Mouse (Mus musculus) C2C12 (cell line): ENCODE measurements around the gene Olfr126. TPM values are rescaled to one million over a fixed set of nuclear protein-coding genes. Genes with fewer than 3 reads are reported as not detected.

Experiments used
- H3K27me3 ChIP-seq: one replicate; pipeline ENCODE4 v1.6.1; 2011; ENCODE audit not compliant: control insufficient read depth, insufficient read depth, insufficient read length
- H3K36me3 ChIP-seq: one replicate; pipeline ENCODE4 v1.6.1; 2011; ENCODE audit not compliant: control insufficient read depth, insufficient read depth
- H3K4me3 ChIP-seq: one replicate; pipeline ENCODE4 v1.5.1; 2011; ENCODE audit warnings: mild to moderate bottlenecking, control low read depth; ENCODE audit not compliant: poor library complexity, insufficient read depth, severe bottlenecking
- H3K79me2 ChIP-seq: one replicate; pipeline ENCODE4 v1.6.1; 2011; ENCODE audit not compliant: control insufficient read depth, insufficient read depth
- H3K79me3 ChIP-seq: one replicate; pipeline ENCODE4 v1.6.1; 2011; ENCODE audit warnings: low read depth, control low read depth
- H3ac ChIP-seq: one replicate; pipeline ENCODE3; 2011; ENCODE audit warnings: low read depth; ENCODE audit not compliant: control insufficient read depth, insufficient read length
- CEBPB ChIP-seq: IDR thresholded peaks from one replicate; pipeline ENCODE4 v1.6.1; 2011; ENCODE audit warnings: low read depth, mild to moderate bottlenecking, control low read depth, moderate library complexity
- CTCF ChIP-seq: IDR thresholded peaks from one replicate; pipeline ENCODE4 v1.5.1; 2011; ENCODE audit not compliant: control insufficient read depth, insufficient read depth, insufficient read length
- FOSL1 ChIP-seq: IDR thresholded peaks from one replicate; pipeline ENCODE4 v1.8.0; 2011; ENCODE audit warnings: mild to moderate bottlenecking, low read length; ENCODE audit not compliant: poor library complexity, insufficient read depth, severe bottlenecking
- MAX ChIP-seq: IDR thresholded peaks from one replicate; pipeline ENCODE4 v1.6.1; 2011; ENCODE audit warnings: mild to moderate bottlenecking, control low read depth
- MYOD1 ChIP-seq: IDR thresholded peaks from one replicate; pipeline ENCODE4 v1.6.1; 2011; ENCODE audit warnings: low read depth; ENCODE audit not compliant: control insufficient read depth, insufficient read length
- MYOG ChIP-seq: IDR thresholded peaks from one replicate; pipeline ENCODE4 v1.6.1; 2011; ENCODE audit not compliant: control insufficient read depth, insufficient read length; ENCODE audit errors: extremely low read depth
- USF1 ChIP-seq: IDR thresholded peaks from one replicate; pipeline ENCODE4 v1.6.1; 2011; ENCODE audit warnings: low read depth, mild to moderate bottlenecking, control low read depth, moderate library complexity
- long read RNA-seq, 2 experiments: library from polyadenylated mRNA; unstranded; transcript quantifications; one replicate each; pipeline ENCODE4 v2.0.0; 2019 to 2020
- polyA plus RNA-seq: library from polyadenylated mRNA; unstranded; fragments of >200 nt; fragmentation: generic; extraction: Trizol; gene quantifications from one replicate; pipeline ENCODE4 v1.2.1, GENCODE M21; 2012; ENCODE audit warnings: missing spikeins

The Olfr126 gene
- polyA plus RNA-seq = not detected
- long read RNA-seq, experiment 1 = 0 reads
- long read RNA-seq, experiment 2 = 0 reads

DNA sequence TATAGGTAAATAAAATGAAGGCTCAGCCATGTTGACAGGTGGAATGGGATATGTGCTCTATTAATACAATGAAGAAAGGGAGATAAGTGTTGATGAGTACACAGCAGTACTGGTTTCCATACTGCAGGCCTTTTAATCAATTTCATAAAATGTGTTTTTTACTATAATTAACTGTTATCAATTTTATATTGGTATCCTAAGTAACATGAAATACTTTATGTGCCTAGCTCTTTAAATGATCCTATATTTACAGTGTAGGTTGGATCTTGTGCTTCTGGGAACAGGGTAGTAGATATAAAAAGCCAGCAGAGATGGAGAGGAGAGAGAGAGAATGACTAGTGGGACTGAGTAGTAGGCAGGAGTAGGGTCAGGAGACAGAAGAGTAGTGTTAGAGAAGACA is at the start of gene Olfr126:
Gene Olfr126, plus strand, starts transcription at position 301 of the 400 bp plus-strand sequence.
- H3K36me3 ChIP-seq = no peaks in the 10 kb centered on the region
- H3K79me3 ChIP-seq = no peaks in the 10 kb centered on the region
- no peak within 1 kb of the TSS for H3K4me3 ChIP-seq
- TF ChIP-seq USF1 (no peak), MYOD1 (no peak), MYOG (no peak), CTCF (no peak), MAX (no peak), CEBPB (no peak), FOSL1 (no peak)
- no peak within 1 kb of the TSS for H3ac ChIP-seq
- no peaks in the 10 kb centered on the region for H3K27me3 ChIP-seq
- H3K79me2 ChIP-seq = no peaks in the 10 kb centered on the region

DNA sequence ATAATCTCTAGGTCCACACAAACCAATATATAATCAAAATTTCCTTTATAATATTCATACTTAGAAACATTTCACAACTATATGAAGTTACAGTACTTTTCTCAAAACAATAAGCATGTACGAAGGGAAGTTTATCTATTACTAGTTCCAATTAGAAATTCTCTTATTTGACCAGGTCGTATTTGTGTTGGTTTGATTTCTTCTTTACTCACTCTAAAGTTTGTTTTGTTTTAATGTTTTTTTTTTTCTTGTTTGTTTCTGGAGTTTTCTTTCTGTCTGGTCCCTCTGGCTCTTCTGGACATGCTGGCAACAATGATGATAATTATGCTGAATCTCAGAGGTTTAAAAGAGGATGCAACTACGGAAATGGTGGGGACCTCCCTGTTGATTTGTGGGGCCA is 47.7 kb upstream of the Olfr126 start, which contains the start of gene Olfr124:
Gene Olfr124, plus strand, starts transcription at position 301 of the 400 bp plus-strand sequence.
- Histone ChIP-seq H3ac (no peak within 1 kb of the TSS), H3K27me3 (no peaks in the 10 kb centered on the region), H3K4me3 (no peak within 1 kb of the TSS), H3K36me3 (no peaks in the 10 kb centered on the region), H3K79me2 (no peaks in the 10 kb centered on the region), H3K79me3 (no peaks in the 10 kb centered on the region)
- TF ChIP-seq MYOG (no peak), USF1 (no peak), CEBPB (no peak), CTCF (no peak), FOSL1 (no peak), MYOD1 (no peak), MAX (no peak)

DNA sequence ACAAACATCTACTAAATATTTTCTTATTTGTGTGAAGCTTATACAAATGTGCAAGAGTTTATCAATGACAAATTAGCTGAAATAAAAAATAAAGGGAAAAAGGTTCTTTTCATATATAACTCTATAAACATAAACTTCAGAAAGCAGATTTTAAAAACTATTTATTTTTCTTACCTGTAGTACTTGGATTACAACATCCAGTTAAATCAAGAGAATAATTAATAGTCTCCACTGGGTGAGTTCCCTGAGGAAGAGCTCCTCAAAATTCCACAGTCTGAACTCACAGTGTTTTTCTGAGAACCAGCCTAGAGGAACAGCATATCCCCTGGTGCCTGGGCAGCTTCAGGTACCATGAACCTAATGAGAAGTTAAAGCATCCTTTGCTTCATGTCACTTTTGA is 14.6 kb upstream of the Olfr126 start, which contains the start of gene Olfr125:
Gene Olfr125, plus strand, starts transcription at position 301 of the 400 bp plus-strand sequence.
- Histone ChIP-seq H3K79me2 (no peaks in the 10 kb centered on the region), H3K27me3 (no peaks in the 10 kb centered on the region), H3K4me3 (no peak within 1 kb of the TSS), H3ac (no peak within 1 kb of the TSS), H3K36me3 (no peaks in the 10 kb centered on the region), H3K79me3 (no peaks in the 10 kb centered on the region)
- no peak for TF ChIP-seq FOSL1

DNA sequence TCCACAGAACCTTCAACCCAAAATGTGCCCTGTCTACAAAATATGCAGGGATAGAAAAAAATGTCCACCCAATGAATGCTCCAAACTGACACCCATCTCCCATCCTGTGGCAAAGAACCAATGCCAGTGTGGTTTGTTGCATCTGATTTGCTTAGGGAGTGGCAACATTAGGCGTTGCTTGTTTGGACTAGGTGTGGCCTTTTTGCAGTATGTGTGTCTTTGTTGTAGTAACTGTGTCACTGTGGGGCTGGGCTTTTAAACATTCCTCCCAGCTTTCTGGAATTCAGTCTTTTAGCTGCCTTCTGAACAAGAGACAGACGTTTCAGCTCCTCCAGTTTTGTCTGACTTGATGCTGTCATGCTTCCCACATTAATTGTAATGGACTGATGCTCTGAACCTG is 16.6 kb downstream of the Olfr126 start:
- Histone ChIP-seq H3K27me3 (no peaks in the 10 kb centered on the region), H3K4me3 (no peak overlapping the region), H3K79me2 (no peaks in the 10 kb centered on the region), H3ac (no peak overlapping the region), H3K79me3 (no peaks in the 10 kb centered on the region), H3K36me3 (no peaks in the 10 kb centered on the region)
- no peak for TF ChIP-seq MYOG
- TF ChIP-seq MYOD1 = no peak
- no peak for TF ChIP-seq CTCF
- TF ChIP-seq CEBPB = no peak
- TF ChIP-seq USF1 = no peak
- TF ChIP-seq MAX = no peak
- TF ChIP-seq FOSL1 = no peak

DNA sequence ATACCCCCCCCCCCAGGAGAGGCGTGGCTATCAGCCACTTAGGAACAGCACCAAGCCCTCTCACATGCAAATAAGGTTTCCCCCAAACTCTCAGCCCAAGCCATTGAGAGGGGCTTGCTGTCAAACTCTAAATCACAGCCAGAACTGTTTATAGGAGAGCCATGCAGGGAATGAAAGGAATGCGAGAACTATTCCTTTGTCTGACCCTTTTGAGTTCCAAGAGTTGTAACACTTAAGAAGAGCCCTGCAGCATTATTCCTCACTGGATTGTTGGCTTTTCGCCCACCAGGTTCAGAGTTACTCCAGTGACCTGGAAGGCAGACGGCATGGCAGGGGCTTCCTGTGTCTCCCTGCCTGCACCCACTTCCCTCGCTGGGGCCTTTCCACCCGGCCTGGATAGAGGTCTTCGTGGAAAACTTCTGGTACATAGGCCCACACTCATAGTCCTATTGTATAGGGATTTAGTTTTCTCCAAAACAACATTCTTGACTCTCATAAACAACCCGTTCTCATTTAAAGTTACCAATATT is 22.5 kb downstream of the Olfr126 start:
- no peak for TF ChIP-seq MYOD1
- TF ChIP-seq FOSL1 = no peak
- no peak for TF ChIP-seq MAX
- no peak for TF ChIP-seq USF1
- no peak for TF ChIP-seq CEBPB
- no peak for TF ChIP-seq MYOG
- TF ChIP-seq CTCF = no peak
- Histone ChIP-seq H3ac (no peak overlapping the region), H3K4me3 (no peak overlapping the region)

DNA sequence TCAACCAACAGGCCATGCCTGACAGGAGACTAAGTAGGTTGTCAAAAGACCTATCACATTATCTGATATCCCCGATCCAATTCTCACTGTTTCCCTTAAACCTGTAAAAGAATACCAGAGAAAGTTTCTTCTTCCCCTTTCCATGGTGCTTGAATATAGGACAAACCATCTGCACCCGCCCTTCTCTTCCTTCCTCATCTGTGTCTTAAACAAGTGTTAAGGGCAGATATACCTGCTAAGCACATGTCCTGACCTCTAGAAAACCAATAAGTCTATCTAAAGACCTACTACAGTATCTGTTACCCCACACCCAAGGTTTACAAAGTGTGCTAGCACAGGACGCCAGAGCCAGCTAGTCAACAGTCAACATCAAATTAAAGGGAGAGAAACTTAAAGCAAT is 26.5 kb downstream of the Olfr126 start:
- Histone ChIP-seq H3ac (no peak overlapping the region), H3K27me3 (no peaks in the 10 kb centered on the region)
- TF ChIP-seq USF1 (no peak), CTCF (no peak), MYOD1 (no peak), CEBPB (no peak), FOSL1 (no peak), MYOG (no peak), MAX (no peak)

More for the DNA sequence above, 22.5 kb downstream of the Olfr126 start:
- Histone ChIP-seq H3K36me3 (no peaks in the 10 kb centered on the region), H3K79me2 (no peaks in the 10 kb centered on the region), H3K27me3 (no peaks in the 10 kb centered on the region), H3K79me3 (no peaks in the 10 kb centered on the region)

More for the DNA sequence above, 26.5 kb downstream of the Olfr126 start:
- Histone ChIP-seq H3K79me3 (no peaks in the 10 kb centered on the region), H3K36me3 (no peaks in the 10 kb centered on the region), H3K79me2 (no peaks in the 10 kb centered on the region), H3K4me3 (no peak overlapping the region)
